Mouse (Mus musculus): ENCODE results near the gene Krt20. TPM values are rescaled to one million over a fixed set of nuclear protein-coding genes. Genes with fewer than 3 reads are reported as not detected.

The Krt20 gene
- polyA plus RNA-seq, 1 experiment from 2014 or later, result 17.1 TPM

- 12% methylated on average over 8 of the region's 8 CpGs for WGBS
These were observed 25.2 kb upstream of the Krt20 start for GRCm38 (mm10) chr11:99463155-99463554.

GRCm38 (mm10) chr11:99461736-99462135 lies 23.8 kb upstream of the Krt20 start:
- DNase-seq (ENCODE audit: low spot score), result no peak
- Histone ChIP-seq H3K36me3 (ENCODE audit: control insufficient read depth, insufficient read depth, low read length) (no peaks in the 10 kb centered on the region), H3K9me3 (ENCODE audit: control insufficient read depth, low read length) (no peaks in the 10 kb centered on the region), H3K4me3 (ENCODE audit: low read depth, low read length) (no peak overlapping the region), H3K9ac (ENCODE audit: low read length) (no peak overlapping the region), H3K4me1 (replicated peaks; ENCODE audit: control insufficient read depth, insufficient read depth, low read length) (0 out of 2 replicates have a peak, but pooled peaks cover under 1% of the 10 kb centered on the region), H3K27me3 (replicated peaks; ENCODE audit: control insufficient read depth, insufficient read depth, low read length) (no peaks in the 10 kb centered on the region), H3K27ac (ENCODE audit: low read depth) (no peak overlapping the region), H3K4me2 (ENCODE audit: low read length) (no peak overlapping the region)
- WGBS, result 67% methylated on average over 7 of the region's 7 CpGs
- ATAC-seq (replicated peaks; ENCODE audit: low FRiP score, low TSS enrichment, low read depth), result peak; percentile 49; the same call in 1 of the 2 replicates

More at GRCm38 (mm10) chr11:99463155-99463554, 25.2 kb upstream of the Krt20 start:
- peak; percentile 88 for DNase-seq (ENCODE audit: low spot score)
- 0 out of 2 replicates have a peak, but pooled peaks cover 3% of the 10 kb centered on the region for H3K4me1 ChIP-seq (replicated peaks; ENCODE audit: control insufficient read depth, insufficient read depth, low read length)
- H3K4me2 ChIP-seq (ENCODE audit: low read length), result no peak overlapping the region
- no peak overlapping the region for H3K4me3 ChIP-seq (ENCODE audit: low read depth, low read length)
- no peaks in the 10 kb centered on the region for H3K27me3 ChIP-seq (replicated peaks; ENCODE audit: control insufficient read depth, insufficient read depth, low read length)
- no peak overlapping the region for H3K9ac ChIP-seq (ENCODE audit: low read length)
- no peaks in the 10 kb centered on the region for H3K36me3 ChIP-seq (ENCODE audit: control insufficient read depth, insufficient read depth, low read length)
- H3K9me3 ChIP-seq (ENCODE audit: control insufficient read depth, low read length), result no peaks in the 10 kb centered on the region
- ATAC-seq (replicated peaks; ENCODE audit: low FRiP score, low TSS enrichment, low read depth), result no peak
- H3K27ac ChIP-seq (ENCODE audit: low read depth), result no peak overlapping the region

DNA sequence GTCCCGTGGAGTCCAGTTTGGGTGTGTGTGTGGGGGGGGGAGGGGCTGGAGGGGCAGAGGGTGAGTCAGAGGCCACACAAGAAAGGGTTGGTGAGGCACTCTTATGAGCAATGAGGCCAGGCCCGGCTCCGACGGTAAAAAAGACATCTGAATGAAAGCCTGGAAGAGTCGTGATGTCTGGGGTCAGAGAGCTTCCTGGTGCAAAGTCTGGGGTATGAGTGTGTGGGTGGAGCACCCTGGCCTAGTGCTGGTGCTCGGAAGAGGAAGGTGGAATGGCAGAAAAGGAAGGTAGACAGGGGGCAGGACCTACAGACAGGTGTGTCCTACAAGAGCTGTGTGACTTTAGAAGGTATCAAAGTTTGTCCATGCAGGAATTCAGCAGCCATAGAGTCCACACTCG lies 20.9 kb upstream of the Krt20 start:
- H3K4me2 ChIP-seq (ENCODE audit: low read length), result no peak overlapping the region
- no peak for ATAC-seq (replicated peaks; ENCODE audit: low FRiP score, low TSS enrichment, low read depth)
- H3K4me1 ChIP-seq (replicated peaks; ENCODE audit: control insufficient read depth, insufficient read depth, low read length), result no peaks in the 10 kb centered on the region; the same call in 1 of the 2 replicates
- no peaks in the 10 kb centered on the region for H3K36me3 ChIP-seq (ENCODE audit: control insufficient read depth, insufficient read depth, low read length)
- no peak overlapping the region for H3K27ac ChIP-seq (ENCODE audit: low read depth)
- no peak overlapping the region for H3K4me3 ChIP-seq (ENCODE audit: low read depth, low read length)
- no peak overlapping the region for H3K9ac ChIP-seq (ENCODE audit: low read length)
- WGBS, result 48% methylated on average over 7 of the region's 7 CpGs
- no peaks in the 10 kb centered on the region for H3K27me3 ChIP-seq (replicated peaks; ENCODE audit: control insufficient read depth, insufficient read depth, low read length)
- H3K9me3 ChIP-seq (ENCODE audit: control insufficient read depth, low read length), result no peaks in the 10 kb centered on the region
- no peak for DNase-seq (ENCODE audit: low spot score)

GRCm38 (mm10) chr11:99454759-99455158 lies 16.8 kb upstream of the Krt20 start:
- Histone ChIP-seq H3K9me3 (ENCODE audit: control insufficient read depth, low read length) (no peaks in the 10 kb centered on the region), H3K4me1 (replicated peaks; ENCODE audit: control insufficient read depth, insufficient read depth, low read length) (no peaks in the 10 kb centered on the region; the same call in 1 of the 2 replicates), H3K27ac (ENCODE audit: low read depth) (no peak overlapping the region), H3K27me3 (replicated peaks; ENCODE audit: control insufficient read depth, insufficient read depth, low read length) (no peaks in the 10 kb centered on the region), H3K4me3 (ENCODE audit: low read depth, low read length) (no peak overlapping the region), H3K4me2 (ENCODE audit: low read length) (no peak overlapping the region), H3K36me3 (ENCODE audit: control insufficient read depth, insufficient read depth, low read length) (no peaks in the 10 kb centered on the region), H3K9ac (ENCODE audit: low read length) (no peak overlapping the region)
- no peak for ATAC-seq (replicated peaks; ENCODE audit: low FRiP score, low TSS enrichment, low read depth)
- DNase-seq (ENCODE audit: low spot score), result no peak
- 70% methylated on average over 10 of the region's 10 CpGs for WGBS

DNA sequence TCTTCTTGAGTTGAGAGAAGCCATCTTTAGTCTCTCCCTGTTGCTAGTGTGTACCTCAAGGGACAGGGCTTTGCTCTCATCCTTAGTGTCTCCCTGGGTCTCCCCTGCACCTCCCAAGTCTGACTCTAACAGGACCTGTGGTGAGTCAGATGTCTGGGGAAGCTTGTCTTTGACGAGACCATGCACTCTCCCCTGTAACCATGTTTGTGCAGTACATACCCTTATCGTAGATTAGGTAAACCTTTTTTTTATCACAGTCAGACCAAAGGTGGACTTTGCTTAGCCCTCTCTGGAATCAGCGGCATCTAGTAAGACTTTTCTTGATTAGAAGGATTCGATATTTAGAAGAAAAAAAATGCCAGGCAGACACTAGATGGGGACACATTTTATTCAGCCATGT lies 16.1 kb upstream of the Krt20 start:
- Histone ChIP-seq H3K4me1 (replicated peaks; ENCODE audit: control insufficient read depth, insufficient read depth, low read length) (no peaks in the 10 kb centered on the region; the same call in 1 of the 2 replicates), H3K4me2 (ENCODE audit: low read length) (no peak overlapping the region), H3K9me3 (ENCODE audit: control insufficient read depth, low read length) (no peaks in the 10 kb centered on the region), H3K36me3 (ENCODE audit: control insufficient read depth, insufficient read depth, low read length) (no peaks in the 10 kb centered on the region), H3K27me3 (replicated peaks; ENCODE audit: control insufficient read depth, insufficient read depth, low read length) (no peaks in the 10 kb centered on the region), H3K27ac (ENCODE audit: low read depth) (no peak overlapping the region), H3K9ac (ENCODE audit: low read length) (no peak overlapping the region), H3K4me3 (ENCODE audit: low read depth, low read length) (no peak overlapping the region)
- ATAC-seq (replicated peaks; ENCODE audit: low FRiP score, low TSS enrichment, low read depth) (no peak), DNase-seq (ENCODE audit: low spot score) (no peak)
- 71% methylated on average over 4 of the region's 4 CpGs for WGBS

DNA sequence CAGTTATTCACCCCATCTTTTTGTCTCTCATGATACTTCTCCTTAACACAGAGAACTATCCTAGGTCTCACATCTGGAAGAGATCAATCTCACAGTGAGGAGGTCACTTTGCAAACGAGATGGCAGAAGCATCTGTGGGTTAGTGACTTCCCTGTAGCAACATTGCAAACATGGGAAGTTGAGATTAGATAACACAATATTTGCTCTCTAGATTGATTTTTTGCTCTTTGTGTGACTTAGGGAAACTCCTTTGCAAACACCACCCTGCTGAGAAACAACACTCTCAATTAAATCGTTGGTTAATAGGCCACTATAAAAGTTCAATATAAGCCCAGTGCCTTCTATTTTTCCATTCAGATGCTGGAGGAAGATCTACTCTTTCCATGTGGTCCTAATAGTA lies 10.8 kb upstream of the Krt20 start:
- no peak overlapping the region for H3K4me3 ChIP-seq (ENCODE audit: low read depth, low read length)
- ATAC-seq (replicated peaks; ENCODE audit: low FRiP score, low TSS enrichment, low read depth), result no peak
- H3K4me2 ChIP-seq (ENCODE audit: low read length), result no peak overlapping the region
- 40% methylated on average over 2 of the region's 2 CpGs for WGBS
- no peak for DNase-seq (ENCODE audit: low spot score)
- no peaks in the 10 kb centered on the region for H3K36me3 ChIP-seq (ENCODE audit: control insufficient read depth, insufficient read depth, low read length)
- H3K9ac ChIP-seq (ENCODE audit: low read length), result no peak overlapping the region
- no peaks in the 10 kb centered on the region for H3K9me3 ChIP-seq (ENCODE audit: control insufficient read depth, low read length)
- no peaks in the 10 kb centered on the region for H3K4me1 ChIP-seq (replicated peaks; ENCODE audit: control insufficient read depth, insufficient read depth, low read length)
- H3K27me3 ChIP-seq (replicated peaks; ENCODE audit: control insufficient read depth, insufficient read depth, low read length), result no peaks in the 10 kb centered on the region
- H3K27ac ChIP-seq (ENCODE audit: low read depth), result no peak overlapping the region

DNA sequence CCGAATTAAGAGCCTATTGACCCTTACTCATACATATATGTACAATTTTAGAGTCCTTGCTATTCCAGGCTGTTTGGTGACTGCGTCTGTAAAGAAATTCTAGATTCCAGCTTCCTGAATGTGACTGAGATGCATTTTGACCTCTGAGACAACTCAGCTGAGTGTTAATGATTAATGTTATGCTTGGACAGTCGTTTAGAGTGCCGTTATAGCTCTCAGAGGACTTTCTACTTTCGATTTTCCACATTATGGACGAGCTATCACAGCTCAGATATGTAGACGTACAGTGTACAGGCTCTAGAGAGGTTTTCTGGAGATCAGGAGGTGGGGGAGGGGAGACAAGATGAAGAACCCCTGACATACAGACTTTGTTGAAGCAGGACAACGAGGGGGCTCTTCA lies 3.3 kb upstream of the Krt20 start:
- H3K9me3 ChIP-seq (ENCODE audit: control insufficient read depth, low read length), result no peaks in the 10 kb centered on the region

DNA sequence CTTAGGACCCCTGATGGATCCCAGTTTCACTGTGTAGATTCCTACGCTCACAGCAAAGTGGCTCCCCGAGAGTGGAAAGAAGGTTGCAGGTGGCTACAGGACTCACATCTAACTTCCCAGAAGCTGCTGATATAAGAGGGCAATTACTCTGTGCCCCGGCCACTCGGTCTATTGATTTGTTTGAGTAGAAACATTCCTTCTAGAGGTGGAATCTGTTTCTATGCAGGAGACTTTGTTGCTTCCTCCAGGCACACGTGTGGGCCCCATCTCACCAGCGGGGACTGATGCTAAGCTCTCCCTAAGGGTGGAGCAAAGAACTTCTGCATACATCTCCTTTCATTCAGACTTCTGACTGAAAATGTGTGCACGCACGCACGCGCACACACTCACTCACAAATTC lies 1.5 kb upstream of the Krt20 start:
- H3K9ac ChIP-seq (ENCODE audit: low read length), result no peak overlapping the region
- H3K4me1 ChIP-seq (replicated peaks; ENCODE audit: control insufficient read depth, insufficient read depth, low read length), result peaks cover 4% of the 10 kb centered on the region; the same call in 1 of the 2 replicates
- H3K27me3 ChIP-seq (replicated peaks; ENCODE audit: control insufficient read depth, insufficient read depth, low read length), result no peaks in the 10 kb centered on the region
- no peak overlapping the region for H3K4me2 ChIP-seq (ENCODE audit: low read length)
- DNase-seq (ENCODE audit: low spot score) (peak; percentile 63), ATAC-seq (replicated peaks; ENCODE audit: low FRiP score, low TSS enrichment, low read depth) (0 out of 2 replicates have a peak, but pooled peaks have one; percentile 27)
- H3K27ac ChIP-seq (ENCODE audit: low read depth), result no peak overlapping the region
- no peaks in the 10 kb centered on the region for H3K36me3 ChIP-seq (ENCODE audit: control insufficient read depth, insufficient read depth, low read length)
- H3K9me3 ChIP-seq (ENCODE audit: control insufficient read depth, low read length), result no peaks in the 10 kb centered on the region
- 49% methylated on average over 10 of the region's 10 CpGs for WGBS
- no peak overlapping the region for H3K4me3 ChIP-seq (ENCODE audit: low read depth, low read length)

More for the DNA sequence above, 3.3 kb upstream of the Krt20 start:
- Histone ChIP-seq H3K4me3 (ENCODE audit: low read depth, low read length) (no peak overlapping the region), H3K27me3 (replicated peaks; ENCODE audit: control insufficient read depth, insufficient read depth, low read length) (no peaks in the 10 kb centered on the region), H3K27ac (ENCODE audit: low read depth) (no peak overlapping the region), H3K4me1 (replicated peaks; ENCODE audit: control insufficient read depth, insufficient read depth, low read length) (peaks cover 4% of the 10 kb centered on the region; the same call in 1 of the 2 replicates), H3K36me3 (ENCODE audit: control insufficient read depth, insufficient read depth, low read length) (no peaks in the 10 kb centered on the region), H3K4me2 (ENCODE audit: low read length) (no peak overlapping the region), H3K9ac (ENCODE audit: low read length) (no peak overlapping the region)
- WGBS, result 45% methylated on average over 8 of the region's 8 CpGs
- ATAC-seq (replicated peaks; ENCODE audit: low FRiP score, low TSS enrichment, low read depth) (no peak), DNase-seq (ENCODE audit: low spot score) (no peak)

DNA sequence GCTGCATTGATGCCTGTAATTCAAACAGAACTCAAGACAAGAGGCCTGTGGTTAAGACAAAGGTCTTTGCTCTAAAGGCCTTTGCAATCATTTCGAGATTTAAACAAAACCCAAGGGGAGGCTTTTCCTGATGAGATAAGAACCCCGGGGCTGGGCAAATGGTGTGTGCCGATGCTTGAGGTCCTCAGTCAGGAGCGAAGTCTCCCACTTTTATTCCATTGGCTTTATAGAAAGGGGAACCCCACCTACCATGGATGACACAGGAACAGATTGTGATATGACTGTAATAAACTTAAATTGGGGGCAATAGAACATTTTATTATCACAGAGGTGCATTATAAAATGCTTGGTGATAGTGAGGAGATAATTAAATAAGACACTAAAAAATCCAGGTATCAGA lies 1.3 kb downstream of the Krt20 start:
- Histone ChIP-seq H3K4me3 (ENCODE audit: low read depth, low read length) (no peak overlapping the region), H3K36me3 (ENCODE audit: control insufficient read depth, insufficient read depth, low read length) (no peaks in the 10 kb centered on the region), H3K27ac (ENCODE audit: low read depth) (no peak overlapping the region), H3K27me3 (replicated peaks; ENCODE audit: control insufficient read depth, insufficient read depth, low read length) (no peaks in the 10 kb centered on the region), H3K4me2 (ENCODE audit: low read length) (0 out of 2 replicates have a peak overlapping the region, but pooled peaks have one; percentile 7), H3K9me3 (ENCODE audit: control insufficient read depth, low read length) (no peaks in the 10 kb centered on the region), H3K4me1 (replicated peaks; ENCODE audit: control insufficient read depth, insufficient read depth, low read length) (peaks cover 4% of the 10 kb centered on the region; the same call in 1 of the 2 replicates), H3K9ac (ENCODE audit: low read length) (no peak overlapping the region)
- ATAC-seq (replicated peaks; ENCODE audit: low FRiP score, low TSS enrichment, low read depth), result 0 out of 2 replicates have a peak, but pooled peaks have one; percentile 62
- no peak for DNase-seq (ENCODE audit: low spot score)
- WGBS, result 56% methylated on average over 4 of the region's 4 CpGs

Data from intestine, embryonic 14.5 days (tissue).